Mouse (Mus musculus) spleen, postnatal 4 days (tissue): ENCODE results near the gene Nptxr.

Experiments
- DNase-seq, 2 experiments: peaks; one replicate each; pipeline ENCODE4 v3.0.0; 2022; ENCODE audit warnings: low spot score in 2 of 2

Nptxr gene

DNA sequence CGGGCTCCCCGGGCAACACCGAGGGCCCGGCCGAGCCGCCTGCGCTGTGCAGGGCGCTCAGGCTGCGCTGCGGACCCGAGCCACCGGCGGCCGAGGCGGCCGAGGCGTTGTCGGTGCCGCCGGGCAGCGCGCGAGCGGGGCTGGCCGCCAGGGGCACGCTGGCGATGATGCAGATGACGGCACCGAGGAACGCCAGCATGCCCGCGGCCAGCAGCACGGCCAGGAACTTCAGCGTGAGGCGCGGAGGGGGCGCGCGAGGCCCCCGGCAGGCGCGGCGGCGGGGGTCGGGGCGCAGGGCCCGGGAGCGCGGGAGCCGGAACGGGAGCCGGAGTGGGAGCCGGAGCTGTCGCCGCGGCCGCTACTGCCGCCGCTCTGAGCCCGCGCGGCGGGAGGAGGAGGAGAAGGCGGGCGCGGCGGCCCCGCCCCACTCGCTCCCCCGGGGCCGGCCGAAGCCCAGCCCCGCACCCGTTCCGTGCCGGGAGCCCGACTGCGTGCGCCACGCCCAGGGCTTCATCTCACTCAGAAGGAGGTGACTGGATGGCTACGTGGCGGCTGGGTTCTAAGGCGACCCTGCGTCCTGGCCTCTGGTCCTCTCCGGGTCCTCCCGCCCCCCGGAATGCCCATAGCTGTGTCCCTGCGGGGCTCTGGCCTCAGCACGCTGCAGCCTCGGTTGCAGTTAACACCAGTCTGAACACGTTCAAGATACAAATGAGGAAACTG lies at the start of gene Nptxr:
TSS of gene Nptxr (minus strand) at position 415 of the 720 bp plus-strand sequence.
- no peak for DNase-seq

DNA sequence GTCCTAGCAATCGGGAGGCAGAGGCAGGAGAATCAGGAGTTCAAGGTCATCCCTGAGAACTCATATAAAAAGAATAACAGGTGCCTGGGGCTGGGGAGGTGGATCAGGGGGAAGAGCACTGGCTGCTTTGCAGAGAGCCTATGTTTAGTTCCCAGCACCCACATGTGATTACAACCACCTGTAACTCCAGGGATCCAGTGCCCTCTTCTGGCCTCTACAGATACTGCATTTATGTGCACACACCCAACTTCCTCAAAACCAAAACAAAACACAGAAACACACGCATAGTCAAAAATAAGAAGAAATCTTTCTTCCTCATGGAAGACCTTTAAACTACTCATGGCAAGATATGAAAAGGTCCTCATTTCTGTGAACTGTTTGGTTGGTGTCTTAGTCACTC lies 45.6 kb upstream of the Nptxr start:
- no peak for DNase-seq

DNA sequence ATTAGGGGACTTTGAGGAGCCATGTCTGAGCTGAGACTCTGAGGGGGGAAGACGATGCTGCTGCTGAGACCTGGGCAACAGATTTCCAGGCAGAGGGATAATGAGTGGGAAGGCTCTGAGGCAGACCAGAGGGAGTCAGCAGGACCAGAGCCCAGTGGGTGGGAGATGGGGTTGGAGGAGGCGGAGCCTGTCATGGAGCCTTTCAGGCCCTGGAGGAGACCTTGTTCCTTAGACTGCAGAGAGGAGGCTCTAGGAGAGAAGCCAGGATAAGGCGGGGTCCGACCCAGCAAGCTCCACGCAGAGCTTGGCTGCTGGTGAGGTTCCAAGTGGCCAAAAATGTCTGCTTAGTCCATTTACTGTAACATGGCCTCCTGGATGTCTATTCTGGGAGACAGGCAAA lies 42.5 kb upstream of the Nptxr start:
- DNase-seq: no peak

DNA sequence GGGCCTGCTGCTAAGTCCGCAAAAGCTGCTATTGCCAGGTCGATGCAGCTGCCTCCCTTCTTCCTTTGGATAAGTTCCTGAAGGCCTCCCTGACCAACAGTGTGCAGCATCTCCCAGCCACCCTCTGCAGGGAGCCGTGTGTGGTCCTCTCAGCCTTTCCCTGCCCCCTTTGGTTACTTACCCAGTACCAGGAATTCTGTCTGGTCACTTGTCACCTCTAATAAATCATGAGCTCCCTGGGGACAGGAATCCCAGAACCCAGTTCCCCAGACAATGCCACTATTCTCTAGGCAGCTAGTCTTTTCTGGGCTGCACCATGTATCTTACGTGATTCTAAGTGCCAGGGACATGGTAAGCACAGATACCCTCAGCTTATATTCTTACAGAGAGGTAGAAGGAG lies 41.4 kb upstream of the Nptxr start:
- no peak for DNase-seq

DNA sequence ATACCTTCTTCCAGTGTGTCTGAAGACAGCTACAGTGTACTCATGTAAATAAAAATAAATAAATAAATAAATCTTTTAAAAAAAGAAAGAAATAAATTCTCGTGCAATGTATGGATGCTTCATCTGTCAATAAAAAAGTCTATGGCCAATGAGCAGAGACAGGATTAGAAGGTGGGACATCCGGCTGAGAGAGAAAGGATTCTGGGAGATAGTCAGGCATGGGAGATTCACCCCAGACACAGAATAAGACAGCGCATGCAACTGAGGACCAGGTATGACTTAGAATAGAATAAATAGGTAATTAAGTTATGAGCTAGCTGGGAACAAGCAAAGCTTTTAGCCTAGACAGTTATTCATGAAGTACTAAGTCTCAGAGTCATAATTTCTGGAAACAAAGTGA lies 38.4 kb upstream of the Nptxr start:
- DNase-seq: no peak

DNA sequence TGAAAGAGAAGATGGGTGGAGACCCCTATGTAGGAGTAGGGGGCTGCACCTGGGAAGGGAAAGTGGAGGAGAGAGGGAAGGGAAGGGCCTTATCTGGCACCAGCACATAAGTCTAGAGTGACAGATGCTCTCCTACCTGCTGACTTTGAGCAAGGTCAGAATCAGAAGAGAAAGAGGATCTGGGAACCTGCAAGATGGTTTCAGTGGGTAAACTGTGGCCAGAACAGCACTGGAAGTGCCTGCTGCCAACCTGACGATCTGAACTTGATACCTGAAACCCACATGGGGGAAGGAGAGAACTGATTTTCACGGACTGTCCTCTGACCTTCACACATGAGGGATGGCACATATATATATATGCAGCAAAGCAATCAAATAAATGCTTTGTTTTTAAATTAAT lies 35.7 kb upstream of the Nptxr start:
- DNase-seq: no peak

DNA sequence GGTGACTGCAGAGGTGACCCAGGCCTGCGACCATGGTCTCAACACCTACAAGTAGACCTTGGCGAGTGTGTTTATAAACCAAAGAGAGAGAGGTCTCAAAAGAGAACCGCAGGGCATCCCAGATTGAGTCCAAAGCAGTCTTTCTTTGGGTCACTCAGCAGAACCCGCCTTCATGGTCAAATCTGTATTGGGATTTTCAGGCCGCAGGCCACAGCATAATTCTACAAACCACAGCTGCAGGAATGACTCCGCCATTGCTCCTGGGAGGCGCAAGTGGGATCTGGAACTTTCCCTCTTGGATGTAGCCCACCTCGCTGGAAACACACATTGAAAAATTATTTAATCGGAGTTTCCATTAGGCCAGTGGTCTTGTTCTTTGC lies 30.3 kb upstream of the Nptxr start:
- no peak for DNase-seq

DNA sequence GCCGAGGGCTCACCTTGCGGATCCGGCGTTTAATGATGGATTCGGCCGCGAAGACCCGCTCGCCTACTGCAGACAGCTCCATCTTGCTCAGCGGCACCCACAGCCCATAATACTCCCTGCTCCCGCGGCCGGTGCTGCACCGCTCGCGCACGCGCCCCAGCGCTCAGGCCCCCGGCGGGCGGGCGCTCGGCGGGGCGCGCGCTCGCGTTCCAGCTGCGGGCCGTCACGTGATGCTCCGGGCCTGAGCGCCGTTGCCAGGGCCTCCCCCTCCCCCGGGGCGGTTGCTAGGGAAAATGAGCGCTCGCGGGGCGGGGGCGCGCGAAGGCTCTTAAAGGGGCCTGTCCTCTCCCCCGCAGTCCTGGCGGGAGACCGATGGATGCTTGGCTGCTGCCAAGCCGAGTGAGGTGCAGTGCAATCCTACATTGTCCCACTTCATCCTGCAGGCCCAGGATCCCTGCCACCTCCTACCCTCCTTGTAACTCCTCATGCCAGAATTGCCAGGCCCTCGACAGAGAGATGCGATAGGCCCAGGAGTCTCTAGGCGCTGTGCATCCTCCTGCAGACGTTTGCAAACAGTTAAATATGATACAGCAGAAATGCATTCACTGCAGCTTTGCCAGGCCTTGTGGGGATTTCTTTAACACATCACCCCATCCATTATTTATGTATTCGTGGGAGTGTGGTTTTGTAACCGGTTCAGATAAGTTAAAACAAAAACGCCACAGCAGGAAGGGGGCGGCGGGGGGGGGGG lies 29.7 kb upstream of the Nptxr start, which contains the start of the genes Npcd and Cbx6:
TSS of gene Npcd (minus strand) at position 108 of the 751 bp plus-strand sequence.
TSS of gene Cbx6 (minus strand) at position 559 of the 751 bp plus-strand sequence.
- DNase-seq: peak; percentile 81 to 89

DNA sequence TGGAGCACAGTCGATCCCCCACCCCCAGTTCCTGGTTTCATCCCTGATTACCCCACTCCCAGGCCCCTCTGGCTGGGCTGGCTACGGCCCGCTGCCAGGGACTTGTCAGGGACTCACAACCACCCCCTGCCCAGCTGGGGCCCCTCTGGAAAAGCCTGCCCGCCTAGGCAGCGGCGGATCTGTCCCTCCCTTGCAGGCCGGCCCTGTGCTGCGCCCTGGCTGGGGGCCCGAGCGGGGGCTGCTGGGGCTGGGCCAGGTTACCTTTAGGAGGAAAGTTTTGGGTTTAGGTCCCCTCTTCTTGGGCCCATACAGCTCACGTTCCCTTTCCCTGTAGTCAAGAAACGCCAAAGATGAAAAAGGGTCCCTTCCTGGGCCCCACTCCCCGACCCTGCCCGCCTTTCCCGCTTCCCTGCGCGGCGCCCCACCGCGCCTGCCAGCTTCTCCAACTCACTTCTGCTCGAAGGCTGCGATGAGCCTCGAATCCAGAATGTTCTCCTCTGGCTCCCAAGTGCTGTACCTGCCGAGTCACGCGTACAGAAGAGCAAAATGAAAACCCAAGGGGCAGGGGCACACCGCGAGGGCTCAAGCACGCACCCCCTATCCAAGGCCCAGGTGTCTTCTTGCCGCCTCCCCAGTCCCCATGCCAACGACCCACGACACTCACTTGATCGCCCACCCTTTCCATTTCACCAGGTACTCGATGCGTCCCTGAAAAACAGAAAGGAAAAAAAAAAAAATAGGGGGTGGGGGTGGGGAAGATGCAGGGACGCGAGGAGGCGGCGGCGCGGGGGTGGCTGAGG lies 28.9 kb upstream of the Nptxr start:
- DNase-seq: peak; percentile 31 to 73

DNA sequence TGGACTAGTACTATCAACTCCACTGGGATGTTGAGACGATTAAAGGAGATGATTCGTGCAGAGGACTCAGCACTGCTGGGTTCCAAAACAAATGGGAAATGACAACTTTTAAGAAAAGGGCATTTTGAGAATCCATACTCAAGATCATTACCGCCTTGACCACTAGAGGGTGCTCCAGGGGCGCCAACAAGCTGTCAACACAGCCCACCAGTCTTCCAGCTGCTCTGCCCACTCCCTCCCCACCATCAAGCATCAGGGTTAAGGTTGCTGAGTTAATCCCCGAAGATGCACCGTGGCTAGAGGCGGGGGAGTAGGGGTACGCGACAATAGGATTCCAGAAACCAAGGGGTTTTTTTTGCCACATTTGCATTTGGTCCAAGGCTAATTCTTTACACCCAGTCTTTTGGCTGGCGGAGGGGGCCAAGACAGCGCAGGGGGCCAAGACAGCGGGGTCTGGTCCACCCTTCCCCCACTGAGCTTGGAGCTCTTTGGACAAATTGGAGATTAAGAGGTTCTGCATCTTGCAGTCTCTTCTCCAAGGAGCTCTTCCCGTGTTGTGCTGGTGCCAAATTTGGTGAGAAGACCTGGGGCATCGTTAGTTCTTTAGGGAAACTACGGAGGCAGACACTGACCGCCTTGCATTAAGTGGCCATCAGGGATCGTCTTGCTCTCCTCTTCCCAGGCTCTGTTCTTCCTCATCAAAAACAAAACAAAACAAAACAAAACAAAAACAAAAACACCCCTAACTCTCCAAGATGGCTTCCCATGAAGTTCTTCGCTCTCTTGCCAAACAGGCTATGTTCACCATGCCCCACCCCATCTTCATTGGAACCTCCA lies 27.7 kb upstream of the Nptxr start:
- peak; percentile 76 to 91 for DNase-seq

DNA sequence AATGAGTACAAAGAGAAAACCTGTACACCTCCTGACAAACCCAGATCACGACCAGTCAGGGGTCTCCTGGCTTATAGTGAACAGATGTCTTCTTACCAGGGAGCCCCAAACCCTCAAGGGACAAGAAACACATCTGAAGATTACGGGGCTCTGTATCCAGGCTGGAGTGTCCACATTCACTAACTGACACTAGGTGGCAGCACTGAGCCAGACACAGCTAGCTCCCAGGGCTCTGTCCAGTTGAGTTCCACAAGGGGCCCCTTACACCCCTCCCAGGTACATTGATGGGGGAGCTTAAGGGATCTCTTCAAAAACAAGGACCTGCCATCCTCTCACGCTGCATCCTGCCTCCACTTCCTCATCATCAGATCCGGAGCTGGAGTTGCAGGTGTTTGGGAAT lies 25.8 kb upstream of the Nptxr start:
- peak; percentile 68 to 90 for DNase-seq

DNA sequence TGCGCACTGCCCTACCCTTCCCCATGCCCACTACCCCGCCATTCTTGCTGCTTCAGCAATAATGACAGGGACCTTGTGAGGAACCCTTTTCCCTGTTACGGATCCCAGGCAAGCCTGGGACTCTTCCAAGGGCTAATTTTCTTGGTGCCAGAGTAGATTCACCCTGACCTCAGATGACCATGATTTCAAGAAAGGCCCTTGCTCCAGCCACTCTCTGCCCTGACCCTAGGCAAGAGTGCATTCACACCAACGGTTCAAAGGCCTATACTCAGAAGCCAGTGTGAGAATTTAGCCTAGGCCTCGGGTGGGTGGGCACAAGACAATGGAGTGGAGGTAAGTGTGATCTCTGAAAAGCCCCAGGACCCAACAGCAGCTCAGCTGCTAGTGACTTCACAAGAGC lies 24.9 kb upstream of the Nptxr start:
- DNase-seq: no peak

DNA sequence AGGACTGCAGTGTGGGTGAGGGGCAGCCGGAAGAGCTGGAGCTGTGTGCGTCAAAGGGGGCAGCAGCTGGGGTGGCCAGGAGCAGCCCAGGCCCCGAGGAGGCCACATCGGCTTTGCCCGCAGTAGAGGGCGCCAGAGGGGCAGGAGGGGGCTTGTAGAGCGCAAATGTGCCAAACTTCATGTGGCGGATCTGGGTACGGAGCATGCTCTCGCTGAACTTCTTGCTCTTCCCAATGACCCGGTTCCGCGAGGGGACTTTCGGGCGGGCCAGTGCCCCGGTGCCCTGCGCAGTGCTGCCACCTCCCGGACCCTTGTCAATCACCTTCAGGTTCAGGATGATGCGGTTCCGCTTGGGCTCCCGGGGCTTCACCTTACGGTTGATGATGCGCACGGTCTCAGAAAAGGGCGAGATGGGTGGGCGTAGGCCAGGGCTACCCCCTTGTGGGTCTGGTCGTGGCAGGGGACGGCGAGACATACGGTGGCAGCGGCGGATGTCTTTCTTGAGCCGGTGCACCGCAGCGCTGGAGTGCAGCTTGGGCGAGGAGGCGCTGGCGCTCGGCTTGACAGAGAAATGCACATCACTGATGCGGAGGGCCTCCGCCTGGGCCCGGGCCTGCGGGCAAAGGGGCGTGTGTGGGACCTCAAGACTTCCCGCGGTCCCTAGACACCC lies 23.9 kb upstream of the Nptxr start:
- DNase-seq: peak in 1 of 2 experiments; percentile 73

DNA sequence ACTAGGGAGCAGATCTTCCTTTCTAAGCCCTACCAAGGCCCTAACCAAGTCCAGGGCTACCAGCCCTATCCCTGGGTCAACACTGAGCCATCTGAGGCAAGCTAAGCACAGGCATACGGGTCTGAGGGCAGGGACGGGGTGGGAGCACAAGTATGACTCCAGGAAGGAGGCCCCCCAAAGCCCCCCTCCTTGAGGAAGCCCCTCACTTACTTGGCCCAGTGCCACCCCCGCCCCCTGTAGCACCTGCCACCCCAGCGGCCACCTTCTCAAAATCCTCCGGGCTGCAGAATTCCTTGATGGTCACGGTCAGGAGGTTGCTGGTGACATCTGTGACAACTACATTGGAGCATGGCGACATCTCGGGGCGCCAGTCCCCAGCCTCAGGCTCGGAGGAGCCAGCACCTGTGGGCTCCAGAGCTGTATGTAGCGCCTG lies 23.2 kb upstream of the Nptxr start:
- DNase-seq: no peak

DNA sequence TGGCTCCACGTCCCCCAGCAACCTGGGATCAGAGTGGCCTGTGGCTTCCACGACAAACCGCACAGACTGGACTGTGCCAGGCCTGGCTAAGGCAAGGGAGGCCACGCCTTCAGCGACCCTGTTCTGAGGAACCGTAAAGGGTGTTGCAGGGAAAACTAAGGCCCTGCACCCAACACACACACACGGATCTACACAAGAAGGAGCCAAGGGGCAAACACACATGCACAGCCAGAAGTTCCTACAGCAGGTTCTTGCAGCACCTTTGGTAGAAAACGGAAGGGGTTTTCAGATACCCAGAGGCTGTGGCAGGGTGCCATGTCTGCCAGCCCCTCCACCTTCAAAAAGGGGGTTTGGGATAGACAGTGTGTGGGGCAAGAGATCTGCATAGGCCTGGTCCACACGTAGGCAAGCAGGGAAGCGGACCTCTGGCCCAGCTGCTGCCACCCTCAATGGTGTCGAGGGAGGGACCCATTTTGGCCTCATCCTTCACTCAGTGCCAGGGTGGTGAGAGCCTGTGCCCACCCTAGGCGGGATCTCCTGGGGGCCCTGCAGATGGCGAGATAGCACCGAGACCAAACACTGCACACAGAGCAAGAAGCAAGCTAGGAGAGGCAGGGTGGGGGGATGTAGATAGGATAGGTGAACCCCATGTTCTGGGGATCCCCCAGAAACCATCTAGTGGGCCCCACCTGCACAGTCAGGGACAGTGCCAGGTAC lies 22.7 kb upstream of the Nptxr start:
- DNase-seq: no peak

DNA sequence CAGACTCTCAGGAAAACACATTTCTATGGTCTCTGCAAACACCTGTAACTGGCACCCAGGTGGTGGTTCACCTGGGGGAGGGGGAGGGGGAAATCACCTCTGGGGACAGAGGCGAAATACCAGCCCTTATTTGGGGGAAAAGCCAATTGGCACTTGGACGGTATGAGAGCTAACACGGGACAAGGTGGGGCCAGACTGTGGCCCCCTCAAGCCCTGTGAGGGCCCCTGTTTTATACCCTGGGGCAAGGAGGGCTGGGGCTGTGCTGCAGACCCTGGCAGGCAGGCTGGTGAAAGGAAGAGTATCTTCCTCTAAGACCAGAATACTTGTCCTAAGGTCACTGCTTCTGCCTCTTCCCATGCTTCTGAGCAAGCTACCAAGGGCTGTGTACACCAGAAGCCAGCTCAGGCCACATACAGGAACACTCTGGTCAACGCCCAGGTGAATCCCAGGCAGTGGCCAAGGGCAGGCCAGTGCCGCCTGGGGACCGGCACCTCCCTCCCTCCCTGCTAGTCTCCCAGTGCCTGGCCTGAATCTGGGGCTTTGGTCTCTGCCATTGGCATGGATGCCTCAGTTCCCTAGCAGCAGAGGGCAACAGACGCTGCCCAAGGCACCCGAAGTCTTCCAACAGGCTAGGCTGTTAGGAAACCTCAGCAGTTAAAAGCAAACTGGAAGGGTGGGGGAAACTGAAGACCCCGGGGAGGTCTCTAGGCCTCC lies 21.8 kb upstream of the Nptxr start:
- no peak for DNase-seq

DNA sequence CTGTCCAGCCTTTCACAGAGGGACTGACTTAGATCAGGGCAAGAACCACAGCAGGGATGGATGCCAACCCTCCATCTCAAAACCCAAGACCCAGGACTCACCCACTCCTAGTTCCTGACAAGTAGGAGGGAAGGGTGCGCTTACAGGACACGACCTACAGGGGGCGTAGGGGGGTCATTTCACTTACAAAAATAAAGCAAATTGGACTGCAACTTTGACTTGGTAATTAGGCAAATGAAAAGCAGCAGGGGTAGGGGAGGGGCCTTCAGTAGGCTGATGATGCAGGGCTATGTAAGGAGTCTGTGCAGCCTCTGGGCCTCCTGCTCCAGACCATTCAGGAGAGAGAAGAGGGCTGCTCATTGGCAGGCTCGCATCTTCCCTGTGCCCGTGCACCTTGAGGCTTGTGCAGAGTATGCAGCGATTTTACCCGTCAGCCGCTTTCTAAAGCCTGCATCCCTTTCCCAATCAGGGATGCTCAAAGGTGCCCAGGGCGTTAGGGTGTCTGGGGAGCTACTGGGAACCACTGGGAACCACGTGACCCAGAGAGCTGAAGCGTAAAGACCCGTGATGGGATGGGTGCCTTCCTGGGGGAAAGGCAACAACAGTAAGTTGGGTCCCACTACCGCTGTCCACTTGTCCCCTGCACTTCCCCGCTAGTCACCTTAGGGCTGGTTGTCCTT lies 20.7 kb upstream of the Nptxr start:
- no peak for DNase-seq

DNA sequence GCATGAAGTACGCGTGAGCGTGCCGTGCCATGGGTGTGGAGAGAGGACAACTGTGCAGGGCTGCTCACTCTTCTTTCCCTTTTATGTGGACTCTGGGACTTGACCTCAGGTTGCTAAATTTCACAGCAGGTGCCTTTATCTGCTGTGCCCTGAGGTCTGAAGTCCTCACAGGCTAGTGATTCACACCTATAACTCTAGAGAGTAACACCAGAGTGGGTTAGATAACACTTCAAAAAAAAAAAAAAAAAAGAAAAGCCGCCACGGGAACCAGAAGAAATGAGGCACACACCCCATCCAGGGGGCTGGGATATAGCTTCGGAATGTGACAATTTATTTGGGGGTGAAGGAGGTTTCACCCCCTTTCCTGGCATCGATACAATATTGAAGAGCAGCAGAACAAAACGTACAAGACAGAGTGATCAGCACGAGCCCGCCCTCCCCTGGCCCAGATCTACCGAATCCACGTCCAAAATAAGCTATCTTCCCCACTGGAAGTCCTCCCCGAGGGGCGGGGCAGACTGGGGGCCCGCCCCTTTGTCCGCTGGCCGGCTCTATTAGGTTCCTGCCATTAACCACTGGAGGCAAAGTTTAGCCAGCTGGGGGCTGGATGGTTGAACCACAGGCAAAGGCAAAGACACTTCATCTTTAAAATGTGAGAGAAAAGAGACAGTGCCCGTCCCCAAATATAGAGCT lies 19.2 kb upstream of the Nptxr start:
- DNase-seq: no peak
